Mouse (Mus musculus) hindbrain, embryonic 13.5 days (tissue): ENCODE results near the gene Olfr608. TPM values are rescaled to one million over a fixed set of nuclear protein-coding genes. Genes with fewer than 3 reads are reported as not detected.
"Not testable (repeated sequence)": the region's sequence is repeated elsewhere in the genome, so short reads cannot be mapped to it uniquely, and the experiment has no call there.

Experiments used
- ATAC-seq: fragments of 200-750 bp; cut with Nextera tagmentation; 2 replicates; pipeline ENCODE4 v1.8.0; 2017; ENCODE audit warnings: moderate TSS enrichment; ENCODE audit not compliant: low FRiP score
- H3K27ac ChIP-seq: fragments of 300-500 bp; sonication (generic); 2 replicates; pipeline ENCODE4 v1.5.1; 2015; ENCODE audit warnings: inconsistent platforms, mild to moderate bottlenecking, moderate library complexity
- H3K27me3 ChIP-seq: fragments of 300-500 bp; sonication (generic); 2 replicates; pipeline ENCODE4 v1.6.1; 2015; ENCODE audit warnings: mild to moderate bottlenecking, inconsistent platforms
- H3K36me3 ChIP-seq: fragments of 300-500 bp; sonication (generic); 2 replicates; pipeline ENCODE4 v1.6.1; 2015; ENCODE audit warnings: mild to moderate bottlenecking, inconsistent platforms
- H3K4me1 ChIP-seq: fragments of 300-500 bp; sonication (generic); replicated peaks from 2 replicates; pipeline ENCODE4 v1.6.1; 2015; ENCODE audit warnings: inconsistent platforms
- H3K4me2 ChIP-seq: fragments of 300-500 bp; sonication (generic); 2 replicates; pipeline ENCODE4 v1.6.1; 2015; ENCODE audit warnings: inconsistent platforms, mild to moderate bottlenecking, moderate library complexity
- H3K4me3 ChIP-seq: fragments of 300-500 bp; sonication (generic); 2 replicates; pipeline ENCODE4 v1.5.1; 2015; ENCODE audit warnings: mild to moderate bottlenecking, inconsistent platforms
- H3K9ac ChIP-seq: fragments of 300-500 bp; sonication (generic); 2 replicates; pipeline ENCODE4 v1.6.1; 2015; ENCODE audit warnings: mild to moderate bottlenecking, inconsistent platforms
- H3K9me3 ChIP-seq: fragments of 300-500 bp; sonication (generic); 2 replicates; pipeline ENCODE4 v1.6.1; 2016; ENCODE audit warnings: inconsistent platforms
- WGBS: fragments of 180-500 bp; shearing (Covaris S2); methylation state at CpG from one replicate; pipeline ENCODE4 v1.1.7; 2015; 5-methylcytosine and 5-hydroxymethylcytosine counted together
- polyA plus RNA-seq: library from polyadenylated mRNA; unstranded; fragments of >200 nt; fragmentation: Nextera tagmentation; extraction: Ambion mirVana; gene quantifications from 2 replicates; pipeline ENCODE4 v1.2.1, GENCODE M21; 2015

Gene Olfr608
- not detected in 2 replicates for polyA plus RNA-seq

- no peaks in the 10 kb centered on the region for H3K9me3 ChIP-seq
- no peak within 1 kb of the TSS for H3K27ac ChIP-seq
- no peak within 1 kb of the TSS for H3K9ac ChIP-seq
- no peak within 1 kb of the TSS for H3K4me3 ChIP-seq
- no peaks in the 10 kb centered on the region for H3K4me1 ChIP-seq
- no peak within 1 kb of the TSS for H3K4me2 ChIP-seq
- no peak for ATAC-seq
- no peaks in the 10 kb centered on the region for H3K27me3 ChIP-seq
- H3K36me3 ChIP-seq = no peaks in the 10 kb centered on the region
These were observed at the start of gene Olfr608 for GRCm38 (mm10) chr7:103469577-103469976. TSS of gene Olfr608 (plus strand) at chr7:103469877.

GRCm38 (mm10) chr7:103445339-103445738 lies 24.3 kb upstream of the Olfr608 start, which contains the start of gene Olfr605:
TSS of gene Olfr605 (minus strand) at chr7:103445439.
- no peak for ATAC-seq
- H3K4me2 ChIP-seq = no peak within 1 kb of the TSS
- 93% methylated on average over 1 of the region's 1 CpGs for WGBS

GRCm38 (mm10) chr7:103448746-103449145 lies 20.9 kb upstream of the Olfr608 start, which contains the start of gene Olfr606:
TSS of gene Olfr606 (plus strand) at chr7:103449046.
- no peaks in the 10 kb centered on the region for H3K4me1 ChIP-seq
- H3K4me3 ChIP-seq = no peak within 1 kb of the TSS
- ATAC-seq = no peak
- no peak within 1 kb of the TSS for H3K9ac ChIP-seq
- no peaks in the 10 kb centered on the region for H3K36me3 ChIP-seq
- no peaks in the 10 kb centered on the region for H3K9me3 ChIP-seq
- H3K4me2 ChIP-seq = no peak within 1 kb of the TSS
- no peak within 1 kb of the TSS for H3K27ac ChIP-seq
- H3K27me3 ChIP-seq = no peaks in the 10 kb centered on the region
- WGBS = 93% methylated on average over 2 of the region's 2 CpGs

More at GRCm38 (mm10) chr7:103445339-103445738, 24.3 kb upstream of the Olfr608 start, which contains the start of gene Olfr605:
- no peak within 1 kb of the TSS for H3K27ac ChIP-seq
- H3K36me3 ChIP-seq = no peaks in the 10 kb centered on the region
- no peak within 1 kb of the TSS for H3K4me3 ChIP-seq
- H3K4me1 ChIP-seq = no peaks in the 10 kb centered on the region
- no peaks in the 10 kb centered on the region for H3K27me3 ChIP-seq
- H3K9ac ChIP-seq = no peak within 1 kb of the TSS
- no peaks in the 10 kb centered on the region for H3K9me3 ChIP-seq

- H3K36me3 ChIP-seq = no peaks in the 10 kb centered on the region
- ATAC-seq = no peak
- H3K4me1 ChIP-seq = no peaks in the 10 kb centered on the region
- WGBS = 94% methylated on average over 5 of the region's 5 CpGs
- no peak overlapping the region for H3K9ac ChIP-seq
- no peak overlapping the region for H3K27ac ChIP-seq
- no peaks in the 10 kb centered on the region for H3K27me3 ChIP-seq
- no peaks in the 10 kb centered on the region for H3K9me3 ChIP-seq
- H3K4me3 ChIP-seq = no peak overlapping the region
- no peak overlapping the region for H3K4me2 ChIP-seq
These were observed 9.1 kb upstream of the Olfr608 start for GRCm38 (mm10) chr7:103460590-103460989.

GRCm38 (mm10) chr7:103477106-103477505 lies 7.4 kb downstream of the Olfr608 start:
- ATAC-seq = 0 out of 2 replicates have a peak, but pooled peaks have one; percentile 36
- not testable (repeated sequence) for H3K4me2 ChIP-seq, H3K27ac ChIP-seq, H3K9me3 ChIP-seq, H3K4me3 ChIP-seq, H3K27me3 ChIP-seq, H3K4me1 ChIP-seq, H3K9ac ChIP-seq, H3K36me3 ChIP-seq
- WGBS = 89% methylated on average over 9 of the region's 9 CpGs

GRCm38 (mm10) chr7:103497962-103498361 lies 28.3 kb downstream of the Olfr608 start, which contains the start of gene Olfr609:
TSS of gene Olfr609 (minus strand) at chr7:103498062.
- Histone ChIP-seq H3K4me1 (no peaks in the 10 kb centered on the region), H3K9ac (no peak within 1 kb of the TSS), H3K27me3 (no peaks in the 10 kb centered on the region), H3K4me3 (no peak within 1 kb of the TSS), H3K27ac (no peak within 1 kb of the TSS), H3K9me3 (no peaks in the 10 kb centered on the region), H3K4me2 (no peak within 1 kb of the TSS), H3K36me3 (no peaks in the 10 kb centered on the region)
- ATAC-seq = no peak
- WGBS = 71% methylated on average over 1 of the region's 1 CpGs

- Histone ChIP-seq H3K9me3 (no peaks in the 10 kb centered on the region), H3K4me1 (no peaks in the 10 kb centered on the region), H3K36me3 (no peaks in the 10 kb centered on the region), H3K4me2 (no peak within 1 kb of the TSS), H3K9ac (no peak within 1 kb of the TSS), H3K27ac (no peak within 1 kb of the TSS), H3K27me3 (no peaks in the 10 kb centered on the region), H3K4me3 (no peak within 1 kb of the TSS)
- no peak for ATAC-seq
- WGBS = 87% methylated on average over 2 of the region's 2 CpGs
These were observed 42.3 kb downstream of the Olfr608 start, which contains the start of gene Olfr610 for GRCm38 (mm10) chr7:103512022-103512421. TSS of gene Olfr610 (minus strand) at chr7:103512122.

GRCm38 (mm10) chr7:103520746-103521145 lies 51.1 kb downstream of the Olfr608 start, which contains the start of gene Olfr611:
TSS of gene Olfr611 (minus strand) at chr7:103520846.
- H3K4me2 ChIP-seq, H3K4me1 ChIP-seq, H3K36me3 ChIP-seq, H3K27ac ChIP-seq, H3K27me3 ChIP-seq, ATAC-seq, H3K9me3 ChIP-seq, H3K9ac ChIP-seq, H3K4me3 ChIP-seq: not testable (repeated sequence)
- WGBS = 71% methylated on average over 1 of the region's 1 CpGs

Other genes starting within 250 kb of the Olfr608 start
- not detected in 2 replicates for gene Usp17ld, start 217.4 kb upstream of the Olfr608 start, polyA plus RNA-seq
- not detected in 2 replicates for gene Olfr596, start 164.2 kb upstream of the Olfr608 start, polyA plus RNA-seq
- gene Olfr597, start 153.6 kb upstream of the Olfr608 start, polyA plus RNA-seq = not detected in 2 replicates
- gene Olfr598, start 146.3 kb upstream of the Olfr608 start, polyA plus RNA-seq = not detected in 2 replicates
- gene Olfr599, start 134.0 kb upstream of the Olfr608 start, polyA plus RNA-seq = not detected in 2 replicates
- gene Olfr600, start 120.2 kb upstream of the Olfr608 start, polyA plus RNA-seq = not detected in 2 replicates
- gene Olfr601, start 107.2 kb upstream of the Olfr608 start, polyA plus RNA-seq = not detected in 2 replicates
- not detected in 2 replicates for gene Olfr603, start 83.7 kb upstream of the Olfr608 start, polyA plus RNA-seq
- not detected in 2 replicates for gene Usp17lc, start 54.8 kb upstream of the Olfr608 start, polyA plus RNA-seq
- gene Olfr605, start 24.4 kb upstream of the Olfr608 start, polyA plus RNA-seq = not detected in 2 replicates
- not detected in 2 replicates for gene Olfr606, start 20.8 kb upstream of the Olfr608 start, polyA plus RNA-seq
- not detected in 2 replicates for gene Olfr607, start 5.7 kb upstream of the Olfr608 start, polyA plus RNA-seq
- not detected in 2 replicates for gene Olfr609, start 28.2 kb downstream of the Olfr608 start, polyA plus RNA-seq
- gene Olfr610, start 42.2 kb downstream of the Olfr608 start, polyA plus RNA-seq = not detected in 2 replicates
- not detected in 2 replicates for gene Olfr611, start 51.0 kb downstream of the Olfr608 start, polyA plus RNA-seq
- gene Olfr612, start 72.8 kb downstream of the Olfr608 start, polyA plus RNA-seq = not detected in 2 replicates
- gene Olfr613, start 78.2 kb downstream of the Olfr608 start, polyA plus RNA-seq = not detected in 2 replicates
- gene Olfr615, start 86.2 kb downstream of the Olfr608 start, polyA plus RNA-seq = not detected in 2 replicates
- gene Olfr616, start 99.3 kb downstream of the Olfr608 start, polyA plus RNA-seq = not detected in 2 replicates
- gene Olfr617, start 103.2 kb downstream of the Olfr608 start, polyA plus RNA-seq = not detected in 2 replicates
- gene Olfr618, start 120.2 kb downstream of the Olfr608 start, polyA plus RNA-seq = 0.21 TPM in 1 of 2 replicates, not detected in the other
- not detected in 2 replicates for gene Olfr619, start 130.7 kb downstream of the Olfr608 start, polyA plus RNA-seq
- not detected in 2 replicates for gene Olfr620, start 142.7 kb downstream of the Olfr608 start, polyA plus RNA-seq
- not detected in 2 replicates for gene Olfr622, start 172.8 kb downstream of the Olfr608 start, polyA plus RNA-seq
- not detected in 2 replicates for gene Olfr623, start 193.8 kb downstream of the Olfr608 start, polyA plus RNA-seq
- gene Olfr624, start 201.3 kb downstream of the Olfr608 start, polyA plus RNA-seq = 0.03 TPM in 1 of 2 replicates, not detected in the other
- not detected in 2 replicates for gene Olfr625-ps1, start 212.8 kb downstream of the Olfr608 start, polyA plus RNA-seq
- not detected in 2 replicates for gene Olfr243, start 244.8 kb downstream of the Olfr608 start, polyA plus RNA-seq